Mouse (Mus musculus): ENCODE measurements around the gene Rbbp4. TPM values are rescaled to one million over a fixed set of nuclear protein-coding genes. Genes with fewer than 3 reads are reported as not detected.
"Not testable (repeated sequence)": the region's sequence is repeated elsewhere in the genome, so short reads cannot be mapped to it uniquely, and the experiment has no call there.

The Rbbp4 gene
- 10 to 100 TPM; 41.0 to 50.6 TPM for total RNA-seq (2021)
- long read RNA-seq, experiment 1, full-length matches to known transcripts: 2 of 23 reads
- long read RNA-seq, experiment 1, partial matches to known transcripts: 1 of 23 reads
- long read RNA-seq, experiment 1, other reads (novel, unspliced or antisense): 20 of 23 reads
- long read RNA-seq, experiment 2, full-length matches to known transcripts: 2 of 10 reads
- long read RNA-seq, experiment 2, partial matches to known transcripts: 0 of 10 reads
- long read RNA-seq, experiment 2, other reads (novel, unspliced or antisense): 8 of 10 reads

GRCm38 (mm10) chr4:129335216-129336074 lies at the start of gene Rbbp4, which contains the start of gene Zbtb8os:
Gene Rbbp4 (minus strand): TSS chr4:129335370.
Gene Zbtb8os (plus strand): TSS chr4:129335695.
- peak; percentile 99 for DNase-seq

DNA sequence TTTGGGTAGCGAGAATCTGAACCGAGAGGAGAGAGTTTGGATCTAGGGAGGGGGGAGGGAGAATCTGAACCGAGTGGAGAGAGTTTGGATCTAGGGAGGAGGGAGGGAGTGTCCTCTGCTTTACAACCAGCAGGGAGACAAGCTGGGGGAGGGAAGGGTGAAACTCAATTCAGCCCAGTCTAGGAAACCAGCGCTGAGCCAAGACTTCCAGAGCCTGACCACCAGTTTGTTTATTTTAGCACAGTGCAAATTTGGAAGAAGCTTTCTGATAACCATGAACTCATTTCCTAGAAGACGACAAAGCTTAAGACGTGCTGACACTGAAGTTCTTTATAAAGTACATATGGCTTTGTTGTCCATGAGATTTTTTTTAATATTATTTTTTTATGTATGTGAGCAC lies 49.3 kb upstream of the Rbbp4 start:
- DNase-seq: no peak

DNA sequence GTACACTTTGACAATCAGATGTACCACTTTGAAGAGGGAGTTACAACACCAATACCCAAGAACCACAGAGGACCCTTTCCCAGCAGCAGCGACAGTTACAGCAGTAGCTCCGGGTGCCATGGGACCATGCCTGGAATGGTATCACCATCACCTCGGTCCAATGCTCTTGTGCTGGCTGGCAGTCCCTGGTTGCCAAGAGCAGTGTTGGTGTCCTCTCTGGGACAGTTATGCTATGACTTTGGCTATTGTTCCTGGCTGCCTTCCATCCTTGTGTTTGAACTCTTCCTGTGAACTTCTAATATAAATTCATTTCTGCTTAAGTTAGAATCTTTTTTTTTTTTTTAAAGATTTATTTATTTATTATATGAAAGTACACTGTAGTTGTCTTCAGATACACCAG lies 48.4 kb upstream of the Rbbp4 start:
- no peak for DNase-seq

- DNase-seq: peak; percentile 18
Measured at GRCm38 (mm10) chr4:129382488-129382887, 47.3 kb upstream of the Rbbp4 start.

DNA sequence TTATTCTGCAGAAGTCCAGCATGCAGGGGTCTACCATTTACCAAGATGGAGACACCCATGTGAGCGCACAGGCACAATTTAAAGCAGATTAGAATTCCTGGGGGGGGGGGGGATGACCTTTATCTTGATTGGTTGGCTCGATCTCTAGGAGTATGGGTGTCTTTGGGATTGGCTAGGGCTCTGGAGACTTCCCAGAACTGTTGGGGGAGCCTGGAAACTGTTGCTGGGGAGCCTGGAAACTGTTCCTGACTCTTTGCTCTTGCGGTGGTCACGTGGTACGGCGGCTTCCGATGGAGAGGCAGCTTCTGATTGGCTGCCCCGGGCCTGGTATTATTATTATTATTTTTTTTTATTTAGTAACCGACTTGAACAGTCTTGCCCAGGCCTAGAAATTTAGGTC lies 46.9 kb upstream of the Rbbp4 start:
- no peak for DNase-seq

- DNase-seq: no peak
Measured at GRCm38 (mm10) chr4:129381148-129381547, 46.0 kb upstream of the Rbbp4 start.

- DNase-seq: no peak
Measured at GRCm38 (mm10) chr4:129379805-129380204, 44.6 kb upstream of the Rbbp4 start.

- DNase-seq: peak; percentile 23
Measured at GRCm38 (mm10) chr4:129377601-129378390, 42.6 kb upstream of the Rbbp4 start, which contains the start of gene Zbtb8a. Gene Zbtb8a (minus strand): TSS chr4:129378116.

DNA sequence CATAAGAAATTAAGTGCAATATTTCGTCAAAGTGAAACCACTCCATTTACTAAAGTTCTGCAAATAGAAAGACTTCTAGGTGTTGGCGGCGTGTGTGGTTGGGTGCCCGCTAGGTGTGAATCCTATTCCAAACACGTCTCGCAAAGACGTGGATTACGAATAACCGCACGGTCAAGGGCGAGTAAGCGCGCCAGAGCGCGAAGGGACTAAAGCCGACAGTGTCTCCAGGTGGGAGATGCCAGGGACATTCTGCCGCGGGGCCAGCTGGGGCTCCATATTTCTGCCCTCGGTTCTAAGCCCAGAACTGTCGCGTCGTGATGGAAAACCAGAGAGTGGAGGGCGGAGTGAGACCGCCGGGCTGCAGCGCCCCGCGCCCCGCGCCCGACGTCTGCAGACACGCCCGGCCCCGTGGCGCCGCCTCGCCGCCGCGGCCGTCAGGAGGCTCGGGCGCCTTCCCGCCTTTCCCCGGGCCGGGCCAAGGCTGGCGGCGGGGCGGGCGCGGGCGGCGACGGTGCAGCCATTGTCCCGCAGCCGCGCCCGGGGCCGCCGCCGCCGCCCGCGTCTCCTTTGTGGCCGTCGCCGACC lies 41.9 kb upstream of the Rbbp4 start:
- peak; percentile 34 for DNase-seq

DNA sequence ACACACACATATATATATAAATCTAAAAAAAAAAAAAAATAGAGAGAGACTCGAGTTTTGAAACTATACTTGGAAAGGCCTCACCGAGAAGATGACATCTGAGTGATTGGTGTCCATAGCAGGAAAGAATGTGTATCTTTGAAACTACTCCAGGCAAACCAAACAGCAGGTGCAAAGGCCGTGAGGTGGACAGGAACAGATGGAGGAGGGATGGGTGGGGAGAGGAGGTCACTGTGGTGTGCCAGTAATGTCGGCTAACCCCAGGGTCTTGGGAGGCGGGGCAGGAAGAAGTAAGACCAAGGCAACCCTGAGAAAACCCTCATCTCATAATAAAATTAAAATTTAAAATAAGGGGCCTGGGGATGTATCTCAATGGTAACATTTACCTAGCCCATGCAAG lies 40.7 kb upstream of the Rbbp4 start:
- no peak for DNase-seq

DNA sequence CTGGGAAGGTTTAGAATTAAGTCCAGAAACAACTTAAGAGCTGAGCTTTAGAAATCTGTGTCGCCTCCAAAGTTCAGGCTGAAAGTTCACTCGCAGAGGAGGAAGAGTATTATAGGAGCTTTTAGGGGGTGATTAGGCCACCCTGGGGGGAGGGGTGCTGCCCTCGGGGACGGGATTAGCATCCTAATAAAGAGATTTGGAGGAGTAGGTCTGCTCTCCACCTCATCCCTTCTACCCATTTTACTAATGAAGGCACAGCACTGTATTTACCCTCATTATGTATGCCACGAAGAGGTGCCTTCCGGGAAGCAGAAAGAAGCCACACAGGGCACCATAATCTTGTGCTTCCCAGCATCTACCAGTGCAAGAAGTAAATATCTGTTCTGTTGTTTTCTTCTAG lies 39.8 kb upstream of the Rbbp4 start:
- no peak for DNase-seq

GRCm38 (mm10) chr4:129374219-129374755 lies 39.1 kb upstream of the Rbbp4 start:
- DNase-seq: no peak

DNA sequence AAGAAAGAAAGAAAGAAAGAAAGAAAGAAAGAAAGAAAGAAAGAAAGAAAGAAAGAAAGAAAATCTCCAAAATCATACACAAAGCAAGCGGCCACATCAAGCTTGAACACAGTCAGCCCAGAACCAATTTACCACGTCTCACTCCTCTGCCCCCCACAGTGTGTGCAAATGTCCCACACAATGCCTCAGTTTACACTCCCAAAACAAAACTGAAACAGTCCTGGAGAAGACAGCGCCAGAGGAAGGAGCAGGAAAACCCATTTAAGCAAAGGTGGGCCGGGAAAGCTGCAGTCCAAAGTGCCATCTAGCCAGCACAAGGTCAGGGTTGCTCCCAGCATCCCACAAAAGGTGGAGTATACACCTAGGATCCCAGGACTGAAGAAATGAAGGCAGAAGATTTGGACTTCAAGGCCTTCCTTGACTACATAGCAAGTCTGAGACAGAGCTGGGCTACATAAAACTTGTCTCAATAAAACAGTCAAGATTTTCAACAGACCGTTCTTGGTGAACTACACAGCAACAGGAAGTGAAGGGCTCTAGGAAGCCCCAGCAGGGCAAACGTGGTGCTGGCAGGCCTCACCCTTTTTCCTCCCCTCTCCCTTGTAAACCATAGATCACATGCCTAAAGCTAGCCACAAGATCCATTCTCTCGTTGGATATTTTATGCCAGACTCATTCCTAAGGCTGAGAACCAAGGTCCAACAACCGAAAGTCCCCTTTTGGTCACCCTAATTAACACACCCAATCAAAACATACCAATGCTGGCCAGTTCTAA lies 38.2 kb upstream of the Rbbp4 start:
- DNase-seq: no peak

DNA sequence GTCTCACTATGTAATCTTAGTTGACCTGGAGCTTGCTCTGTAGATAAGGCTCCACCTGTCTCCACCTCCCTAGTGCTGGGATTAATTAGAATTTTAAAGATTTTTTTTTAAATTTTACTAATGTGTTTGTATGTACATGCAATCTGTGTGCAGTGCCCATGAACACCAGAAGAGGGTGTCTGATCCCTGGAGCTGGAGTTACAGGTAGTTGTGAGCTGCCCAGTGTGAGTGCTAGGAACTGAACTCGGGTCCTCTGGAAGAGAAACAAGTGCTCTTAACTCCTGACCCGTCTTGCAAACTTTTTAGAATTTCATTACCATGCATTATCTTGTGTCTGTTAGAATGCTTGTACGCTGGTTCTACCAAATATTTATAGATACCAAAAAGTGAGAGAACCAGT lies 36.2 kb upstream of the Rbbp4 start:
- DNase-seq: no peak

DNA sequence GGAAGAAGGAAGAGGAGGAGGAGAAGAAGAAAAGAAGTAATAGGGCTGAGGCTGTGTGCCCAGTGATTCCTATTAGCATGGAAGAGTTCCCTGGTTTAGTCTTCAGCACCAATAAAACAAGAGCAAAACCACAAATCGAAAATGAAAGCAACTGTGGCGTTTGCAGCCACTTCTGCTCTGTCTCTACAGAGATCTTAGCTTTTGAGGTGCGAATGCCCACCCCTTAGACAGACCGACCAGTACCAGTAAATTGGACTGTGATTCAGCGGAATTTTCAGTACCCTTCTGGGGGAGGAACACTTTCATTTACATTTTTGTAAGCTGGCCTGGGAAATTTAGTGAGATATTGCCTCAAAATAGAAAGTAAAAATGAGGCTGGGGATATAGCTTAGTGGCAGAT lies 30.1 kb upstream of the Rbbp4 start:
- no peak for DNase-seq

GRCm38 (mm10) chr4:129364379-129364778 lies 29.2 kb upstream of the Rbbp4 start:
- no peak for DNase-seq

DNA sequence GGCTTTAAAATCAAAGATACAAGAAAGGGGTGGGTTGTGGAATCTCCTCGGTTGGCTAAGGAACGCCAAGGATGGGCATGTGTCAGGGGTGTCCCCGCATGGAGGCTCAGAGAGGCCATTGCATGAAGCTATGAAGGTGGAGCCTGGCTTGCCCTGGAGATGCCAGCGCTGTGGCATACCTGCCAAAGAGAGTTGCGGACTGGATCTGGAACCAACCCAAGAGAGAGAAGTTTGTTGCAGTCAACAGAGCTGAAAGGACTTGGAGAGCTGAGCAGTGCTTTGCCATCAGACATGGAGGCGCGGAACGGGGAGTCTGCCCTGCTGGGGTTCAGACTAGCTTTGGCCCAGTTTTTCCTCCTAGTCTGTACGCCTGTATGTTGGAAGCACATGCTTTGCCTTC lies 28.3 kb upstream of the Rbbp4 start:
- no peak for DNase-seq

DNA sequence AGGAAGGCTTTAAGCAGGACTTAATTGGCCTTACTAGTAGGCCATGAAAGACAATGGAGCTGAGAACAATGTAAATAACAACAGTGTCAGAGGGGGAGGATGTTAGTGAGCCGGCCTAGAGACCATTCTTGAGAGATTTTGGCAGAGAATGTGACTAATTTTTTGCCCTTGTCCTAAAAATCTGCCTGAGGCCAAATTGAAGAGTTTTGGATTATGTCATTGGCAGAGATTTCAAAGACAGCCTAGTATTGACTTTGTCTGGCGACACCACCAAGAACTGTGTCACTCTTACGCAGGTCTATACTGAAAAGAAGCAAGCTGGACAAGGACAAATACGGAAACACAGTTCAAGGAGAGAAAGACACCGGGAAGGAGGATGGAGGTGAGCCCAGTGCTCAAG lies 27.6 kb upstream of the Rbbp4 start:
- DNase-seq: no peak

GRCm38 (mm10) chr4:129362238-129362637 lies 27.1 kb upstream of the Rbbp4 start:
- not testable (repeated sequence) for DNase-seq

GRCm38 (mm10) chr4:129357613-129358163 lies 22.5 kb upstream of the Rbbp4 start:
- DNase-seq: no peak

- no peak for DNase-seq
Measured at GRCm38 (mm10) chr4:129354236-129354635, 19.1 kb upstream of the Rbbp4 start.
